Mouse (Mus musculus) A20 (cell line): ENCODE data around the gene Robo3.

Experiments
- DNase-seq: peaks from one replicate; pipeline ENCODE4 v3.0.0-alpha.2; 2011; ENCODE audit warnings: low read depth, low spot score

Robo3 gene

GRCm38 (mm10) chr9:37368860-37369259 is 64.2 kb downstream of the Robo3 start:
- no peak for DNase-seq

GRCm38 (mm10) chr9:37368081-37368830 is 64.8 kb downstream of the Robo3 start:
- DNase-seq = no peak

- DNase-seq = no peak
Measured at GRCm38 (mm10) chr9:37367301-37368080, 65.6 kb downstream of the Robo3 start, which contains the start of gene Hepacam. Gene Hepacam (plus strand): TSS chr9:37367351.

- DNase-seq = no peak
Measured at GRCm38 (mm10) chr9:37365706-37366105, 67.3 kb downstream of the Robo3 start.
